Mouse (Mus musculus) ovary, postnatal 14 days (tissue): ENCODE measurements around the gene Nav1.
A peak's percentile ranks its signal among the peaks of the same experiment; 100 is the strongest.

Source experiments
- DNase-seq: peaks from one replicate; pipeline ENCODE4 v3.0.0; 2022; ENCODE audit warnings: low spot score

Gene Nav1

DNA sequence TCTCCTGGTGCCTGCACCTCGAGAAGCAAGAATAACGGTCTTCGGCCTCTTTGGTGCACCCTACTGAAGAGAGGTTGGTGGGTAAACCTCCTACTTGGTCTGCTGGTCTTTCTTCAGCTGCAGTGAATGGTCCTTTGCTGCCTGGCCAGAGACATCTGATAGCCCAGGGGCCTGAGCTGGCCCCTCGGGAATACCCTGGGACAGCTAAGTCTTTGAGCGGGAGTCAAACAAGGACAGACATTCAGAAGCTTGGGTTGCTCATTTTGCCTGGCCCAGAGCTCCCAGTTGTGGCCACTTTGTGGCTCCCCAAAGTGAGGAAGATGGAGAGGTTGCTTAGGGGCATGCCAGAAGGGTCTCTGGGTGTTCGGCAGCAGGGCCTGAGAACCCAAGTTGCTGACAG lies 89.6 kb downstream of the Nav1 start:
- DNase-seq: no peak

DNA sequence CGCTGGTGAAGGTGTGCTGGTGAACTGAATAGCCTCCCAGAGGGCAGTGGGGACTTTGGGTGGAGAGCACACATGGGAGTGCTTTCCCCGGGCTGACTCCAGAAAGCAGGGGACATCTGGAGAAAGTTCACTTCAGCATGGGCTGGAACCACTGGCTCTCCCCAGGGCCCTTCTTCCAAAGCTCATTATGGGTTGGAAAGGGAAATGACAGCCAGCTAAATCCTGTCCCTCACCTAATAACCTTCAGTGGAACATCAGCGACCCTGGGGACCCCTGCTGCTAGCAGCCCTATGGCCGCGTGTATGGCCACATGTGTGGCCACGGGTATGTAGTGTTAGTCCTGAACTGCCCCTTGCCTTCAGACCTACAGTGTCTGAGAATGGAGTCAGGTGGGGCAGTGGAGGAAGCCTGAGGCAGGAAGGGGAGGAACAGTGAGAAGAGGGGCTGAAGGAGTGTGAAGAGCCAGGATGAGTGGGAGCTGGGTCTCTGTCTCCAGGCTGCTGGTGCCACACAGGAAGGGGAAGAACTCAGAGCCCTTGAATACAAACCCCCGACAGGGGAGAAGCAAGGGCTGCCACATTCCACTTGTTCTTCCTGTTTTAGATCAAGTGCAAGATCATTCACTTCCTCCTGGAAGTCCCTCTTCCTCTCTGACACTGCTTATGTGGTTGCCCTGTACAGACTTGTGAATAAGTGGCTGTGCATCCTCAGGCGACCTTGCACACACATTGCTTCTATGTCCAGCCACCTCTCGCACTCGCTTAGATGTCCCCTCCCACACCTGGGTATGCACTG lies 90.4 kb downstream of the Nav1 start:
- DNase-seq: no peak

DNA sequence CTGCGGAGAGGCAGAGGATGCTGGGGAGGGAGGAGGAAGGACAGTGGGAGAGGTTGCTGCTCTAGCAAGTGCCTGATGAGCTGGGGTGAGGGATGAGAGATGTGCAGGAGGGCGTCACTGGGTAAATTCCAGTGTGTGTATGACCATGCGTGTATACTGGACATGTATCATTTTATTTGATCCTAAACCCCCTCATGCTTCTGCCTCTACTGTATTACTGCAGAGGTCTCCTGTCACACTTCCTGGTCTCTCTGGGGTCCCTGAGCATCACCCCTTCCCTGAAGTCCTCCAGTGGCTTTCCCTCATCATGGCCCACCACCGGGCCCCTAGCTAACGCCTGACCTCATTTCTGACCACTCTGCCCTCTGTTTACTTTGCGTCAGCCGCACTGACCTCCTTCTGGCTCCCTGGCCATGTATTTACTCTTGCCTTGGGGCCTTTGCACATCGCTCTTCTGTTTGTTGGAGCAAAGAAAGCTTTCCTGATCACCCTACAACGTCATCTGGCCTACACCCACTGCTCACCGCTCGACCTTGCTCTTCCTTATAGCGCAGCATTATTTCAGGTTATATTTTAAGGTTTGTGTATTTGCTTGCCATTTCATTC lies 91.4 kb downstream of the Nav1 start:
- DNase-seq: no peak

DNA sequence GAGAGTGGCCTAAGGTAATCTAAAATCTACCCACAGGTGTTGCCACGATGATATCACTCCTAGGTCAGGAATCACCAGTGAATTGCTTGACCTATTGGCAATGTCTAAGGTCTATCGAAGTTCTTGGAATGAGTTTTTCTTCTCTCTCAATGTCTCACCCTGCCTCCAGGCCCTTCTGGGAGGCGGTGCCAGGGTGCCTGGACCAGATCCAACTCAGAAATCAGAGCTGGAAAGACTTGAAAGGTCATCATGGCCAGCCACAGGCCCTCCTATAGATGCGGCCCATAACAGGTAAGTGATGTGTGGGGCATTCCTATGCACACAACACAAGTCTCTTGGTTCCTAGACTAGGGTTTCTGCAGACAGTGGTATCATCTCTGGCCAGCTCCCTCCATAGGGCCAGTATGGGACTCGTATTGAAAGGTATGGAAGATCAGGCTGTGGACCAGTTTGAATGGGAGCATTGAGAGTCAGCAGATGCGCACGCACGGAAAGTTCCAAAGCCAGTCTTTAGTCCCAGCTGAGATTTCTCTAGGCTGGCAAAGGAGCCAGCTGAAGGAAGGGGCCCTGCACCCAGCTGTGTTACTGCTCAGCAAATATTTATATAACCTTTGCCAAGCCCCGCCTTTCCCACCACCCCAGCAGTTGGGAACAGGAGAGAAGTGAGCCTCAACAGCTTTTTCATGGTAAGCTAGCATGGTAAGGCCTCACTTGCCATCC lies 92.0 kb downstream of the Nav1 start:
- DNase-seq: no peak

DNA sequence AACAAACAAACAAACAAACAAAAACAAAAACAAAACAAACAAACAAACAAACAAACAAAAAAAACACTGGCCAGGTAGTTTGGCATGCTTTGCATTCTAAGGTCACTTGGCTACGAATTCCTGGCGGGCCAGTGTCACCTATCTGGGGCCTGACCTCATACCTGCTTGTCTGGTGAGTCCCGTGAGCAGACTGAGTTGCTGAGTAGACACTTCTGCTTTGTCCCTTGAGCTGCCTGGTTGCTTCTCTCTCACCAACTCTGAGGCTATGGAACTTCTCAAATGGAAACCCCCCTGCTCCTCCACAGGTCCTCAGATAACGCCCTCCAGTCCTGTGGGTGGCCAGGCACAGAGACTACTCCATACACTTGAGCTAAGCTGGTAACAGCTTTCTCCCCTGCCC lies 93.0 kb downstream of the Nav1 start:
- no peak for DNase-seq

DNA sequence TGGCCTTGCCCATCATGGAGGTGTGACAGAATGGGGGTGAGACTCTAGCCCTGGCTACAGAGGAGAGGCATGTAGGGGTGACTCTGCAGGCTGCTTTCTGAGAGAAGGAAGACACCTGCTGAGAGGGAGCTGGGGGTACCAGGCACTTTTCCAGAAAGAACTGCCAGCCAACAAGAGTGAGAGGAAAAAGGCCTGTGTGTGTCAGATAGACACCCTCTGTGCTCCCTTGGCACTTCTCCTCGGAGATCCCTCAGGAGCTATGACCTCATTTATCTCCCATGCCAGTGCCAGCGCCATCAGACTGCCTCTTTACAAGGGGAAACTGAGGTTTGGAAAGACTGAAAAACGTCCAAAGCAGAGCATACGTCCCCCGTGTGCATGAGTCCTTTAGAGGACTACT lies 93.6 kb downstream of the Nav1 start:
- DNase-seq: no peak

DNA sequence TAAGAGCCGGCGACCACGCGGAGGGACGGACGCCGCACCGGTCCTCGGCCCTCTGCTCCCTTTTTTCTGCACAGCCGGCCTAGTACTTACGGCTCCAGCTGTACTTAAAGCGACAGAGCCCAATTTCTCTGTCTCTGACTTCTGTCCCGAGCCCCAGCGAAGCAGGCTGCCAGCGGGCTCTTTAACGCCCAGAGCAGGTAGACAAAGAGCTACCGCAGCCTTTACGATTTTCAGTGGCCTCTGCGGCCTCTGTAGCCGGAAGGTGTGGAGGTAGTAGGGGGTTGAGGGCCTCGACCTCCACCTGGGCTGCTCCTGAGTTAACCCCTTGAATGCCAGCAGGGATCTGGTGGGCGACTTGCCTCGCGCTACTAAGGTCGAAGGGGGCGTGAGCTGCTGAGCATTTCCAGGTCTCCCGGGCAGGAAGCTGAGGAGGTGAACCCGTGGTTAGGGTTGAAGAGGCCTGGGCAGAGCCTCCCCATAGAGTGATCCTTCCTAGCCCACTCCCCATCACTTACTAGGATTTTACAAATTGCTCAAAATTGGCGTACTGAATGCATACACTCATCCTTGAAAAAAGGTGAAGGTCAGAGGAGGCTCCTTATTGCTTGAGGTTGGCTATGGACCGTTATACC lies 96.6 kb downstream of the Nav1 start:
- DNase-seq: peak; percentile 42

DNA sequence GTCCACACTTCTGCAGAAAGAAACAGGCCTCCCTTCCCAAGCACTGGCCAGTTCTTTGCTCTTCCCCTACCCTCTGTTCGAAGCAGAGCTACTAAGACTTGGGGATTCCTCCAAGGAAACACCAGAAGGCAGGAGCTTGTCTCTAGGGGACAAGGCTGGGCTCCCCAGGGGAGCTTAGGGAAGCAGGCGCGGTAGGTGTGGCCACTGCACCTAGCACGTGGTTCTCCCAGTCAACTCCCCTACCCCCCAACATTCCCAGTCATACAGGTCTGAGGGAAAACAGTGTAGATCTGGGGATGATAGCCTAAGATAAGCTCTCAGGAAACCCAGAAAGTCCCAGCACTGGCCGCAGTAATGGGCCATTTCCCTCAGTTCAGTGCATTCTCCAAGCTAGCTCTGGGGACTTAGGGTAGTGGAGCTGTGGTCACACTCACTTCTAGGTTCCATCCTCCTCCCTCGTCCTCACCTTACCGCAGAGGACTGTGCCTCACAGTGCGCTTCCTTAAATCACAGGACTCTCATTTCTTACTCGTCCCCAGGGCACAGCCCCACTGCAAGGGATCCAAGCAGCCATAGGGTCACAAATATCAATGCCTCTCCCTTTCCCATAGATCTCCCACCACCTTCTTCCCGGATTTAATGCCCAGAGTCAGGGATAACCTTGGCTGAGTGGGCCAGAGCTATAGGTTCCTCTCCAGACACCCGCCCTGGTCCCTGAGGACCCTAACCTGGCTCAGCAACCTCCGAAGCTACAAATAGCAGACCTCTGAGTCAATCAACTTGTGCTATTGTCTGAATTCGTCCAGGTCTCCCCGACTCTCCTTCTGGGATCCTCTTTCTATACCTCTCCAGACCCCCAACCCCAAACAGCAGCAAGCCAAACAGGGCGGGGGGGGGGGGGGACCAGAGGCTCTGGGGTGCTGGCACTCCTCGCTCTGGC lies 97.7 kb downstream of the Nav1 start:
- no peak for DNase-seq

DNA sequence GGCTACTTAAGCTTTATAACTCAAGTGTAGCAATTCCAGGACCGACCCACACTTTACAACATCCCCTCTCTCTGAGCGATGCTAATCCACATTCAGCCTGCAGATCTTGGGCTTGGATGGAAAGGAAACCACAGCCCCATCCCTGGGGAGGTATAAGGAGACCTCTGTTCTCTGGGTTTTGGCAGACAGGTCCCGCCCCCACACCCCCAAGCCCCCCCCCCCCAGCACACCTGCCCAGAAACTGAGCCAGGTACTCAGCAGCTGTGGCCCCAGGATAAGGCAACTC lies 98.8 kb downstream of the Nav1 start:
- DNase-seq: no peak

DNA sequence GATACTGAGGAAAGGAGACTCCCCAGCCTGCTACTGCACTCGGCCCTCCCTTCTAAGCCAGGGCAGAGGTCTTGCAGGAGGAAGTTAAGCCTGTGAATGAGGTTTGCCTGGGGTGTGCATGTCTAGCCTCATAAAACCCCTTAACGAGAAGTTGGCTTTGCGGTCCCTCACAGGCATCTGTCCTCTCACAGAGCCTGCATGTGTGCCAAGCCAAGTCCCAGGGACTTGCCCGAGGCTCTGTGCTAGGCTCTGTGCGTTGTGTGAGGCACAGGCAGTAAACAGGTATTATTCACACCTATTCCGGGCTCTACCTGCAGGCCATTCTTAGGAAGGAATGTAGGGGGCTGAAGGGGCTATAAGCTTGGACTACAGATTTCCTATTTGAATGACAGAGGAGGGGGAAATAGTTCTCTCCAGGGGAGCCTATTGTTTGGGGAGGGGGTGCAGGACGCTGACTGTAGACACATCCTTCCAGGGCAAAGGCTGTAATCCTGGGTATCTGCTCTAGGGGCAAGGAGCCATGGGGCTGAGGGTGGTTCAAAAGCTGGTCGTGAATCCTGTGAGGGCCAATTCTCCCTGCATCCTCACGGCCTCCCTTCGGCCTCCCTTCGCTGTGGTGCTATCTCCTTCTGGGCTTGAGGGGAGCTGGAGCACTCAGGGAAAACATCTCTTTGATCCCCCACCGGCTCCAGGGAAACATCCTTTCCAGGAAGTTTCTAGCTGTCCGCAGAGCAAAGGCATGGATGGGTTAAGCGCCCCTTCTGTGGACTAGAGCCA lies 99.3 kb downstream of the Nav1 start:
- no peak for DNase-seq

DNA sequence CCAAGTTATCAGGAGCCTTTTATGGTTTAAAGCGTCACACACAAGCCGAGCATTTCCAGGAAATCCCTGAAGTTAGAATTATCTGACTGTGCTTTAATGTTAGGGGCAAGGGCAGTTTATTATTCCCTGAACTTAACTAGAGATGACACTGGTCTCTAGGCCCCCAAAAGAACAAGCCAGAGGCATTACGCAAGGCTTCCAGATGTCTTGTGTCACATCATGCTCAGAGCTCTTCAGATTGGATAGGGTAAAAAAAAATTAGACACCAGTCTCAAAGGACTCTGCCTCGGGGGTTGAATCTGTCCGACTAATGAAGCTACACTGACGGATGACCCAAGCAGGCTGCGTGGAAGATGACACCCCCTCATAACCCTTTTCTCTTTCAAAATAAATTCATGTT lies 101.6 kb downstream of the Nav1 start:
- DNase-seq: no peak

DNA sequence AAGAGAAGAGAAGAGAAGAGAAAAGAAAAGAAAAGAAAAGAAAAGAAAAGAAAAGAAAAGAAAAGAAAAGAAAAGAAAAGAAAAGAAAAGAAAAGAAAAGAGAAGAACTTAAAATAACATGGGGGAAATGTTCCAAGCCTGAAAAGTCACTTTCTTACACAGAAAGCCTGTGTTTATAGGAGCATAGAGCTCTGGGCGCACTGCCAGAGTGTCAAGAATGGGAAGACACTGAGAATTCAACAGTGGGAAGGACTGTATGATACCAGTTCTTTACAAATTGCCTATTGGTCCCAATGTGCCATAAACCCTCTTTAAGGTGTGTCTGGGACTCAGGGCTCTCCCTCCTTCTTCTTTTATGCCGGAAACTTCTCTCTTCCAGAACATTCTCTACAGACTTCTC lies 103.7 kb downstream of the Nav1 start:
- DNase-seq: no peak

DNA sequence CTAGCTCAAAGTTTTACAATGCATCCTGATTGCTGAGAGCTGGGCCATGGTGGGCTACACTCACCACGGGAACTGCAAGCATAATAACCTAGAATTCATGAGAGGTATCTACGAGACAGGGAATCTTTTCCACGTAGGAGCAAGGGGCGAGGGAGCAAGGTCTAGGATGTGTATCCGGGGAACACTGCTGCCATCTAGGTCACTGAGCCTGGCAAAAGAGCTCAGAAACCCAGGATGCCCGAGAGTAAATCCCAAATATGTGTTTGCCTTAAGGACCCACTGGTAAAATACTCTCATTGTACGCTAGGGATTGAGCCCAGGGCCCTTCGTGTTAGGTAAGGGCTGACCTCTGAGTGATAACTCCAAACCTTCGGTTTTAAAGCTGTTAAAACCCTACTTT lies 104.3 kb downstream of the Nav1 start:
- no peak for DNase-seq

DNA sequence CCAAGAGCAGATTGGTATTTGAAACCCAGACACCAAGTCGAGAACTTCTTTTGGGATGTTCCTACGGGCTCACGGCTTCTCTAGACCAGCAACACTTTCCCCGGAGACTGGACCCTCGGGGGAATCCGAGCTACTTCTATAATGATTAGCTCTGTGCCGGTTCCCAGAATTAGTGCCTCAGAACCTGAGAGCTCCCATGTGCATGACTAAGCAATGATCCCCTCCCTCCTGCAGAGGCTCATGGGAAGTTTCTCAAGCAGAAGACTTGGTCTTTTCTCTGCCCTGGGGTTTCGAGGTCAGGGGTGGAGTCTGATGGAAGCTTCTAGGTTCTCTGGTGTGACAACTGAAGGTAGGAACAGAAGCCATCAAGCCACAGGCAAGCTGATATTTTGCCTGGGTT lies 105.0 kb downstream of the Nav1 start:
- DNase-seq: no peak

DNA sequence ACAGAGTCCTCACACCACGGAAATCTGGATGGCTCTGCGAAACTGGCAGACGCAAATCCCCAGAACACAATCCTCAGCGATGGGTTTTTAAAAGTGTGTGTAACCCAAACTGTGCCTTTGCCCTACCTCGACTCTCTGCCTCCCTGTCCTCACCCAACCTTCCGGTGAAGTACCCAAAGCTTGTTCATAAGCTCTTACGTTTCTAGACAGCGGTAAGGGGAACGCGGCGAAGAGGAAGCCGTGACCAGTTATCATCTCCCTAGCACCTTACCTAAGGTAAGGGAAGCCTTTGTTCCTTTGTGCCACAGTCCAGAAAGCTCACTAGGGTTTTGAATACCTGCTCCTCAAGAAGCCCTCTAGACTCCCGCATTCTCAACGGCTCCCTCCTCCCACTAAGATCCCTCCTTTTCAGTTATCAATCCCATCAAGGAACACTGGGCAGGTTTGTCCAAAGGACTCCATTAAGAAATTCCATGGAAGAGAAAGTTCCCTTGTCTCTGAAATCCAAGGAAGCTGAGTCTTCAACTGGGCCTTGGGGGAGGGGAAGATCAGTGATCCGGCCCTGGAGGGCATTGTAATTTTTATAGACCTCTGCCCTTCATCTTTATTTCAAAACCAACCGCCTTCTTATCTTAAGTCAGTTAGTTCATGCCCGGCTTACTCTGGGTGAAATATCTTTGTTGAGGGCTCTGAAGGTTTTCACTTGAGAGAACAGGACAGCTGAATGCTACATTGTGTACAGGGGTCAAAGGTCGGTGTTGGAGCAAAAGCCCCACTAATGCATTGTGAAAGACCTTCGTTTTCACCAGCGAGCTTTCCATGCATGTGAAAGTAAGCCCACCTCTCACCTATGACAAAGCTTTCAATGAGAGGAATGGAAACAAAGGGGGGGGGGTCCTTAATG lies 108.4 kb downstream of the Nav1 start:
- no peak for DNase-seq

DNA sequence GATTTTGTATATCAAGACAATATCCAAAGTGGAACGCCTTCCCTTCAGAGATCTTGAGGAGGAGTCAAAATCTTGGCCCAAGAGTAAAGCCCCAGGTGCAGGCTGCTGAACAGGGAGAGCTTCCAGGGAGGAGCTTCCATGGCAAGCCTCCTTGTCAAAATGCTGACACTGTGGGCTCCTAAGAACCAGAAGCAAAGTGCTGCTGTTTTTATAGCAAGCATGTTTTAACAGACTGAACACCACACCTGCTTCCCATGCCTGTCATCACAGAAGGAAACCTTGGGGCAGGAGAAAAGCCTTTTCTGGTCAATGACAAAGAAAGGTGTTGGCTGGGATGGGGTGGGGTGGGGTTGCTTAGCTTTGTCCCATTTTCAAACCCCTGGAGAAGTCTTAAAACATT lies 112.0 kb downstream of the Nav1 start:
- no peak for DNase-seq

DNA sequence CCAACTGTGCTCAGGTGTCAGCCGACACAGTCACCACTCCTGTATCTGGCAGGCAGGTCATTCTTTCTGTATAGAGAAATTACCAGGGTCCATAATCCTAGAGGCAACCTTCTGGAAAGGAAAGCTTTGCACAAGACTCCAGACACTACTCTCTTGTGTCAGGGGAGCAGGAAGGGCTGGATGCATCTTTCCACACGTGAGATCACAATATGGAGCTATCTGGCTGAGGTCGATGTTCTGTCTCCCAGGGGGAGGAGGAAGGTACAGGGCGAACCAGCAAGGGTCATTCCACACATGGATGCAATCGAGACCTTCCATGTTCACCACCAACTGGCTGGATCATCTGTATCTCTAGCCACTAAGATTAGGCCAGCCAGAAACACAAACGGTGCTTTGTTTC lies 113.2 kb downstream of the Nav1 start:
- DNase-seq: no peak

DNA sequence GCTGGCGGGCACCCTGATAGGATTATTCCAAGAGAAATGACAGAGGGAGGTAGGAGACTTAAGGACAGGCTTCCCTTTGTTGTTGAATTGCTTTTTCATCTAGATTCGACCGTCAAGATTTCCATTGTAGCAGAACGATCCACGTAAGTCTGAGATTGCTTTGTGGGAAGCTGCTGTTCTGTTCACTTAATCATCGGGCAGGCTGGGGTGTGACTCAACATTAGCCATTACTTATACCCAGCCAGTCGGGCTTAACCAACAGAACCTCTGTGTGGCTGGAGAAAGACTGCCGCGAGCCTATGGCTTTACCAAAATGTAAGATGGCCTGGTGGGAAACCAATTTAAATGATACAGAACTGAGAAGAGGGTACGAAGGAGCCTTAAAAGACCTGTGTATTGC lies 114.7 kb downstream of the Nav1 start:
- DNase-seq: no peak

DNA sequence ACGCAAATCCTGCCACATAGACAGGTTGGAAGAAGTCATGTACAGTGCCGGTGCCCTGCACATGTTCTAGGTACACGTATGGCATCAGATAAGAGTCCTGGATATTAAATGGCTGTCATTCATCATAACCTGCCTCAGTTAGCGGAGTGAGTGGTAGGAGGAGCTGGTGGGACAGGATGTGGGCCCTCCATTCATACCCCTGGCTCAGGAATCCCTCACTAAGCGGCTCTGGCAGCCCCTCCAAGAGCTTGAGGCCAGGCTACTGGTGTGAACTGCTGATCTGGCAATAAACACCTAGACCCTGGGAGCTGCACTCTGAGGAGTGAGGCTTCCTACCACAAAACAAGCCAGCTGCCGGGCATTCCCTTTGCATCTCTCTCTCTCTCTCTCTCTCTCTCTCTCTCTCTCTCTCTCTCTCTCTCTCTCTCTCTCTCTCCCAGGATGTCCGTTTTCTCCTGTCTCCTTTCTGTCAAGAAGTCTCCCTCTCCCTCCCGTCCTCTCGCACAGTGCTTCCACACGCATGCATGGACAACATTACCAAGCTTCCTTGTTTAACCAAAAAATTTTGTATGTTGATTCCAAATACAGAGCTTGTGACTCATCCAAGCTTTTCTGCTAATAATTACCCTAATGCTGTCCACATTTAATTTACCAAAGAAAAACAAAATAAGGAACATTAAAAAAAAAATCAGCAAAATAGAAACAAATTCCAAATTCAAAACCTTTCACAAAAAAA lies 116.0 kb downstream of the Nav1 start:
- no peak for DNase-seq
